Mouse (Mus musculus) olfactory bulb, adult 2 months (tissue): ENCODE measurements around the gene Cfap221.

Experiments
- CTCF ChIP-seq: fragments of 200-500 bp; IDR thresholded peaks from 2 replicates; pipeline ENCODE4 v1.5.1; 2012; ENCODE audit warnings: low read depth, mild to moderate bottlenecking, low read length, moderate library complexity; ENCODE audit not compliant: insufficient read depth
- POLR2A ChIP-seq: fragments of 200-500 bp; IDR thresholded peaks from 2 replicates; pipeline ENCODE4 v1.6.1; 2012; ENCODE audit warnings: mild to moderate bottlenecking, low read depth, low read length, moderate library complexity; ENCODE audit not compliant: insufficient read depth

GRCm38 (mm10) chr1:120021951-120022350 lies 24.9 kb upstream of the Cfap221 start:
- TF ChIP-seq CTCF (no peak), POLR2A (no peak)
